Mouse (Mus musculus) lung, postnatal 0 days (tissue): ENCODE data around the gene Cmc2. TPM values are rescaled to one million over a fixed set of nuclear protein-coding genes. Genes with fewer than 3 reads are reported as not detected.

ENCODE experiments used
- ATAC-seq: fragments of 200-750 bp; cut with Nextera tagmentation; 2 replicates; pipeline ENCODE4 v1.8.0; 2017; ENCODE audit warnings: moderate library complexity
- DNase-seq: peaks from one replicate; pipeline ENCODE4 v3.0.0-alpha.2; 2016; ENCODE audit warnings: low spot score
- H3K27ac ChIP-seq: fragments of 300-500 bp; sonication (generic); 2 replicates; pipeline ENCODE4 v1.5.1; 2014; ENCODE audit warnings: antibody characterized with exemption, mild to moderate bottlenecking, low read length, mixed read lengths
- H3K27me3 ChIP-seq: fragments of 300-500 bp; sonication (generic); replicated peaks from 2 replicates; pipeline ENCODE4 v1.6.1; 2014; ENCODE audit warnings: low read length, mixed read lengths; ENCODE audit not compliant: insufficient read depth
- H3K36me3 ChIP-seq: fragments of 300-500 bp; sonication (generic); 2 replicates; pipeline ENCODE4 v1.6.1; 2014; ENCODE audit warnings: low read length, mixed read lengths; ENCODE audit not compliant: insufficient read depth
- H3K4me1 ChIP-seq: fragments of 300-500 bp; sonication (generic); 2 replicates; pipeline ENCODE4 v1.6.1; 2014; ENCODE audit warnings: antibody characterized with exemption, low read depth, low read length, mixed read lengths; ENCODE audit not compliant: insufficient read depth
- H3K4me2 ChIP-seq: fragments of 300-500 bp; sonication (generic); replicated peaks from 2 replicates; pipeline ENCODE4 v1.6.1; 2014; ENCODE audit warnings: low read depth, mild to moderate bottlenecking, low read length, moderate library complexity, mixed read lengths
- H3K4me3 ChIP-seq: fragments of 300-500 bp; sonication (generic); 2 replicates; pipeline ENCODE4 v1.5.1; 2014; ENCODE audit warnings: low read depth, low read length
- H3K9ac ChIP-seq: fragments of 300-500 bp; sonication (generic); replicated peaks from 2 replicates; pipeline ENCODE4 v1.6.1; 2014; ENCODE audit warnings: low read depth, mild to moderate bottlenecking
- H3K9me3 ChIP-seq: fragments of 300-500 bp; sonication (generic); 2 replicates; pipeline ENCODE4 v1.6.1; 2016; ENCODE audit warnings: low read length, mixed read lengths
- CTCF ChIP-seq: IDR thresholded peaks from 2 replicates; pipeline ENCODE4 v1.5.1; 2016; ENCODE audit warnings: antibody characterized with exemption, mild to moderate bottlenecking
- EP300 ChIP-seq: IDR thresholded peaks from 2 replicates; pipeline ENCODE4 v1.6.1; 2016; ENCODE audit warnings: antibody characterized with exemption, mild to moderate bottlenecking, control low read depth
- WGBS: fragments of 180-500 bp; shearing (Covaris S2); extraction: QIAGEN DNeasy Blood & Tissue Kit; methylation state at CpG from one replicate; pipeline ENCODE4 v1.1.7; 2014; 5-methylcytosine and 5-hydroxymethylcytosine counted together
- polyA plus RNA-seq: library from polyadenylated mRNA; unstranded; fragments of >200 nt; fragmentation: Nextera tagmentation; extraction: Ambion mirVana; gene quantifications from 2 replicates; pipeline ENCODE4 v1.2.1, GENCODE M21; 2015

Cmc2 gene
- polyA plus RNA-seq, 1 experiment from 2014 or later = 28.6 TPM

- ATAC-seq (no peak), DNase-seq (no peak)
- Histone ChIP-seq H3K4me2 (no peak overlapping the region), H3K36me3 (no peaks in the 10 kb centered on the region), H3K4me3 (no peak overlapping the region), H3K9ac (no peak overlapping the region), H3K27ac (no peak overlapping the region), H3K4me1 (peaks cover 12% of the 10 kb centered on the region; the same call in 1 of the 2 replicates), H3K9me3 (no peaks in the 10 kb centered on the region), H3K27me3 (no peaks in the 10 kb centered on the region)
- TF ChIP-seq EP300 (no peak), CTCF (no peak)
- 65% methylated on average over 7 of the region's 7 CpGs for WGBS
Observed at GRCm38 (mm10) chr8:116947589-116947988, 26.3 kb upstream of the Cmc2 start.

GRCm38 (mm10) chr8:116946851-116947250 is 25.6 kb upstream of the Cmc2 start:
- Histone ChIP-seq H3K9ac (no peak overlapping the region), H3K9me3 (no peaks in the 10 kb centered on the region), H3K4me3 (no peak overlapping the region), H3K27me3 (no peaks in the 10 kb centered on the region), H3K4me1 (peaks cover 12% of the 10 kb centered on the region; the same call in 1 of the 2 replicates), H3K4me2 (peak overlapping the region; percentile 37; the same call in 1 of the 2 replicates), H3K36me3 (no peaks in the 10 kb centered on the region), H3K27ac (peak overlapping the region; percentile 68)
- DNase-seq (no peak), ATAC-seq (no peak)
- TF ChIP-seq CTCF (no peak), EP300 (no peak)
- 74% methylated on average over 6 of the region's 6 CpGs for WGBS

DNA sequence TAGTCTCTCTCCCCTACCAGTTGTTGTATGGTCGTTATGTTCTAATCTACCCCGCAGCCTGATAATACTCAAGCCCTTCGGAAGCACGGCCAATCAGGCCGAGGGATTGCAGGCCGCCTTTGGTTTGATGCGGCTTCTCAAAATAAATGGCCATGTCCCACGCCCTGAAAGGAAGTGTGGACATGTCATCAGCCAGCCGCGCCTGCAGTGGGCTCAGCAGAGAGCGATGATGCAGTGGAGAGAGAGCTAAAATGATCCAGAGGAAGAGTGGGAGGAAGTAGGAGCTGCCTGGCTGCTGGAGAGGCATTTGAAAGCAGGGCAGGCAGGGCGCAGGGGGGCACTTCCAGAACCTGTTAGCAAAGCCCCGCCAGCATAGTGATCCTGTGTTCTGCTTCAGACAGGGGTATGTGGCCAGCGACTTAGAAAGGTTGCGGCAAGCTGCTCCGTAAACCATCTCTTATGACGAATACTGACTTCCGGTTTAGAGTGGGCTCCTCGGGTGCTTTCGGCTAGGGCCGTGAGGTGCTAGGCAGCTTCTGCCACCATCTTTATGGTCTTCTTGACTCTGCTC is 25.1 kb upstream of the Cmc2 start:
- H3K4me2 ChIP-seq = peak overlapping the region; percentile 37
- no peaks in the 10 kb centered on the region for H3K27me3 ChIP-seq
- no peaks in the 10 kb centered on the region for H3K36me3 ChIP-seq
- H3K9me3 ChIP-seq = no peaks in the 10 kb centered on the region
- H3K27ac ChIP-seq = peak overlapping the region; percentile 68; the same call in 1 of the 2 replicates
- no peak overlapping the region for H3K4me3 ChIP-seq
- ATAC-seq (0 out of 2 replicates have a peak, but pooled peaks have one; percentile 9), DNase-seq (peak; percentile 33)
- TF ChIP-seq CTCF = no peak
- no peak for TF ChIP-seq EP300
- WGBS = 54% methylated on average over 21 of the region's 21 CpGs
- peaks cover 12% of the 10 kb centered on the region; the same call in 1 of the 2 replicates for H3K4me1 ChIP-seq
- H3K9ac ChIP-seq = no peak overlapping the region

GRCm38 (mm10) chr8:116945169-116945910 is 24.1 kb upstream of the Cmc2 start:
- Histone ChIP-seq H3K36me3 (no peaks in the 10 kb centered on the region), H3K27me3 (no peaks in the 10 kb centered on the region), H3K4me1 (peaks cover 12% of the 10 kb centered on the region; the same call in 1 of the 2 replicates), H3K9me3 (no peaks in the 10 kb centered on the region), H3K27ac (no peak overlapping the region), H3K9ac (no peak overlapping the region), H3K4me2 (no peak overlapping the region), H3K4me3 (no peak overlapping the region)
- TF ChIP-seq EP300 = no peak
- no peak for TF ChIP-seq CTCF
- ATAC-seq (no peak), DNase-seq (no peak)
- 66% methylated on average over 9 of the region's 9 CpGs for WGBS

- Histone ChIP-seq H3K9me3 (no peaks in the 10 kb centered on the region), H3K4me3 (peak overlapping the region; percentile 96), H3K9ac (peak overlapping the region; percentile 71; the same call in 1 of the 2 replicates), H3K36me3 (no peaks in the 10 kb centered on the region), H3K27me3 (no peaks in the 10 kb centered on the region), H3K4me2 (peak overlapping the region; percentile 99), H3K27ac (peak overlapping the region; percentile 68), H3K4me1 (peaks cover 12% of the 10 kb centered on the region; the same call in 1 of the 2 replicates)
- DNase-seq (peak; percentile 47), ATAC-seq (no peak)
- WGBS = 12% methylated on average over 4 of the region's 4 CpGs
- TF ChIP-seq EP300 (no peak), CTCF (peak; percentile 9; the same call in 1 of the 2 replicates)
Observed at GRCm38 (mm10) chr8:116944385-116944696, 23.1 kb upstream of the Cmc2 start.

GRCm38 (mm10) chr8:116943555-116944384 is 22.5 kb upstream of the Cmc2 start:
- H3K4me3 ChIP-seq = peak overlapping the region; percentile 96
- WGBS = under 1% methylated on average over 51 of the region's 62 CpGs

More at GRCm38 (mm10) chr8:116943555-116944384, 22.5 kb upstream of the Cmc2 start:
- H3K9ac ChIP-seq = peak overlapping the region; percentile 71
- H3K27ac ChIP-seq = peak overlapping the region; percentile 68
- no peaks in the 10 kb centered on the region for H3K9me3 ChIP-seq
- ATAC-seq (peak; percentile 58), DNase-seq (peak; percentile 52)
- no peak for TF ChIP-seq CTCF
- no peaks in the 10 kb centered on the region for H3K27me3 ChIP-seq
- H3K36me3 ChIP-seq = no peaks in the 10 kb centered on the region
- H3K4me2 ChIP-seq = peak overlapping the region; percentile 99
- peaks cover 12% of the 10 kb centered on the region; the same call in 1 of the 2 replicates for H3K4me1 ChIP-seq
